Mouse (Mus musculus) CD4-positive, CD25-positive, alpha-beta regulatory T cell, adult 2 months (primary cell): ENCODE data around the gene Gpsm2.
"Not testable (repeated sequence)": the region's sequence is repeated elsewhere in the genome, so short reads cannot be mapped to it uniquely, and the experiment has no call there.

ENCODE experiments used
- DNase-seq: peaks from one replicate; pipeline ENCODE4 v3.0.0-alpha.2; 2012; ENCODE audit warnings: low read depth, low spot score

Gpsm2 gene

GRCm38 (mm10) chr3:108726413-108726812 lies 4.3 kb upstream of the Gpsm2 start:
- no peak for DNase-seq

- peak; percentile 31 for DNase-seq
These were observed 775 bp downstream of the Gpsm2 start for GRCm38 (mm10) chr3:108721076-108721991.

- DNase-seq, result no peak
These were observed 2.3 kb downstream of the Gpsm2 start for GRCm38 (mm10) chr3:108719761-108720160.

- DNase-seq, result no peak
These were observed 2.8 kb downstream of the Gpsm2 start for GRCm38 (mm10) chr3:108719357-108719756.

GRCm38 (mm10) chr3:108717896-108718502 lies 4.1 kb downstream of the Gpsm2 start:
- DNase-seq, result peak; percentile 29

- DNase-seq, result no peak
These were observed 7.3 kb downstream of the Gpsm2 start for GRCm38 (mm10) chr3:108714837-108715236.

- DNase-seq, result peak; percentile 16
These were observed 8.9 kb downstream of the Gpsm2 start for GRCm38 (mm10) chr3:108713065-108713675.

GRCm38 (mm10) chr3:108711296-108711695 lies 10.8 kb downstream of the Gpsm2 start:
- no peak for DNase-seq

GRCm38 (mm10) chr3:108702789-108703188 lies 19.3 kb downstream of the Gpsm2 start:
- no peak for DNase-seq

- DNase-seq, result peak; percentile 42
These were observed 20.9 kb downstream of the Gpsm2 start for GRCm38 (mm10) chr3:108701256-108701655.

- DNase-seq, result no peak
These were observed 22.3 kb downstream of the Gpsm2 start for GRCm38 (mm10) chr3:108699786-108700185.

GRCm38 (mm10) chr3:108698662-108699061 lies 23.4 kb downstream of the Gpsm2 start:
- DNase-seq, result no peak

- DNase-seq, result no peak
These were observed 27.8 kb downstream of the Gpsm2 start for GRCm38 (mm10) chr3:108694321-108694720.

- no peak for DNase-seq
These were observed 32.1 kb downstream of the Gpsm2 start for GRCm38 (mm10) chr3:108689979-108690378.

GRCm38 (mm10) chr3:108689446-108689845 lies 32.7 kb downstream of the Gpsm2 start:
- no peak for DNase-seq

GRCm38 (mm10) chr3:108689015-108689441 lies 33.1 kb downstream of the Gpsm2 start:
- no peak for DNase-seq

GRCm38 (mm10) chr3:108685701-108686100 lies 36.4 kb downstream of the Gpsm2 start:
- DNase-seq, result no peak

GRCm38 (mm10) chr3:108683597-108683996 lies 38.5 kb downstream of the Gpsm2 start:
- DNase-seq, result not testable (repeated sequence)

GRCm38 (mm10) chr3:108681004-108681403 lies 41.1 kb downstream of the Gpsm2 start:
- no peak for DNase-seq

- no peak for DNase-seq
These were observed 45.5 kb downstream of the Gpsm2 start for GRCm38 (mm10) chr3:108676616-108677015.

GRCm38 (mm10) chr3:108660941-108661340 lies 61.2 kb downstream of the Gpsm2 start:
- DNase-seq, result peak; percentile 32

GRCm38 (mm10) chr3:108658612-108659011 lies 63.5 kb downstream of the Gpsm2 start:
- no peak for DNase-seq
